Mouse (Mus musculus) liver, adult 2 months (tissue): ENCODE results near the gene Rpl36a. TPM values are rescaled to one million over a fixed set of nuclear protein-coding genes. Genes with fewer than 3 reads are reported as not detected.

Source experiments
- DNase-seq: peaks from one replicate; pipeline ENCODE4 v3.0.0-alpha.2; 2011; ENCODE audit warnings: low read depth, low spot score; ENCODE audit errors: extremely low read depth
- H3K27ac ChIP-seq: fragments of 200-500 bp; replicated peaks from 2 replicates; pipeline ENCODE4 v1.5.1; 2012; ENCODE audit warnings: low read depth, mild to moderate bottlenecking, control low read depth, inconsistent platforms, low read length; ENCODE audit not compliant: insufficient read depth
- H3K27me3 ChIP-seq: fragments of 200-500 bp; 2 replicates; pipeline ENCODE4 v1.6.1; 2012; ENCODE audit warnings: mild to moderate bottlenecking, moderate library complexity, low read length, inconsistent platforms; ENCODE audit not compliant: control insufficient read depth, insufficient read depth
- H3K36me3 ChIP-seq: fragments of 200-500 bp; 2 replicates; pipeline ENCODE4 v1.6.1; 2012; ENCODE audit warnings: low read length, inconsistent platforms; ENCODE audit not compliant: control insufficient read depth, insufficient read depth
- H3K4me1 ChIP-seq: fragments of 200-500 bp; 2 replicates; pipeline ENCODE4 v1.6.1; 2011; ENCODE audit warnings: low read length; ENCODE audit not compliant: control insufficient read depth, insufficient read depth
- H3K4me3 ChIP-seq: fragments of 200-500 bp; 2 replicates; pipeline ENCODE4 v1.5.1; 2011; ENCODE audit warnings: low read depth, mild to moderate bottlenecking, control low read depth, low read length, moderate library complexity; ENCODE audit not compliant: insufficient read depth
- H3K79me2 ChIP-seq: fragments of 200-500 bp; 2 replicates; pipeline ENCODE4 v1.6.1; 2012; ENCODE audit warnings: inconsistent platforms, mild to moderate bottlenecking, low read length, moderate library complexity; ENCODE audit not compliant: control insufficient read depth, insufficient read depth
- H3K9ac ChIP-seq: fragments of 200-500 bp; 2 replicates; pipeline ENCODE4 v1.6.1; 2012; ENCODE audit warnings: low read depth, mild to moderate bottlenecking, control low read depth, inconsistent platforms, low read length
- CTCF ChIP-seq: fragments of 200-500 bp; IDR thresholded peaks from 2 replicates; pipeline ENCODE4 v1.5.1; 2011; ENCODE audit warnings: low read depth, low read length, control low read depth
- POLR2A ChIP-seq: fragments of 200-500 bp; IDR thresholded peaks from 2 replicates; pipeline ENCODE4 v1.6.1; 2011; ENCODE audit warnings: low read length, control low read depth; ENCODE audit not compliant: insufficient read depth; ENCODE audit errors: extremely low read depth
- WGBS: fragments of 180-500 bp; shearing (Covaris S2); methylation state at CpG from one replicate; pipeline ENCODE4 v1.1.7; 2018; 5-methylcytosine and 5-hydroxymethylcytosine counted together
- polyA plus RNA-seq: library from polyadenylated mRNA; depleted of rRNA; stranded (reverse); fragments of >200 nt; gene quantifications from 2 replicates; pipeline ENCODE4 v1.2.3, GENCODE M21; 2012
- total RNA-seq: library from RNA; depleted of rRNA; stranded (reverse); fragments of >200 nt; gene quantifications from 2 replicates; pipeline ENCODE4 v1.2.3, GENCODE M21; 2014

Gene Rpl36a
- total and polyA plus RNA-seq, 2 experiments: 85.4 to 349 TPM

DNA sequence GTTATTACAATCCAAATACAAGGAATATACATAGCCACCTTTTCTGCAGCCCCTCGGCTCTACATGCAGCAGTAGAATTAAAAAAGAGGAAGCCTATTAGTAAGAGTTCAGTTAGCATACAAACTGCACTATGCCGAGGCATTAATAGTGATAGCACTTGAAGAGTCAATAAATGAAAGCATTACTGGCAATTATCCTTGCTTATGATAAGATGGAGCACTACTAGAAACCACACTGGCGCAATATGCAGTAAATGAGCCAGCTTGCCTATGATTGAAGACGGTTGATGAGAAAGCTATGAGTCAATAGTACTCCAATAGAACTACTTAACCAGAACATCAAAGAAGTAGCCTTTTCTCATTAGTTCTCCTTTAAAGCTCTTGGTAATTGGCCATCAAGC lies 7.6 kb upstream of the Rpl36a start:
- 84% methylated on average over 4 of the region's 4 CpGs for WGBS
- Histone ChIP-seq H3K27ac (no peak overlapping the region), H3K9ac (no peak overlapping the region), H3K4me3 (no peak overlapping the region), H3K36me3 (no peaks in the 10 kb centered on the region), H3K4me1 (no peaks in the 10 kb centered on the region), H3K27me3 (no peaks in the 10 kb centered on the region), H3K79me2 (no peaks in the 10 kb centered on the region)
- TF ChIP-seq CTCF: no peak
- no peak for TF ChIP-seq POLR2A
- no peak for DNase-seq

DNA sequence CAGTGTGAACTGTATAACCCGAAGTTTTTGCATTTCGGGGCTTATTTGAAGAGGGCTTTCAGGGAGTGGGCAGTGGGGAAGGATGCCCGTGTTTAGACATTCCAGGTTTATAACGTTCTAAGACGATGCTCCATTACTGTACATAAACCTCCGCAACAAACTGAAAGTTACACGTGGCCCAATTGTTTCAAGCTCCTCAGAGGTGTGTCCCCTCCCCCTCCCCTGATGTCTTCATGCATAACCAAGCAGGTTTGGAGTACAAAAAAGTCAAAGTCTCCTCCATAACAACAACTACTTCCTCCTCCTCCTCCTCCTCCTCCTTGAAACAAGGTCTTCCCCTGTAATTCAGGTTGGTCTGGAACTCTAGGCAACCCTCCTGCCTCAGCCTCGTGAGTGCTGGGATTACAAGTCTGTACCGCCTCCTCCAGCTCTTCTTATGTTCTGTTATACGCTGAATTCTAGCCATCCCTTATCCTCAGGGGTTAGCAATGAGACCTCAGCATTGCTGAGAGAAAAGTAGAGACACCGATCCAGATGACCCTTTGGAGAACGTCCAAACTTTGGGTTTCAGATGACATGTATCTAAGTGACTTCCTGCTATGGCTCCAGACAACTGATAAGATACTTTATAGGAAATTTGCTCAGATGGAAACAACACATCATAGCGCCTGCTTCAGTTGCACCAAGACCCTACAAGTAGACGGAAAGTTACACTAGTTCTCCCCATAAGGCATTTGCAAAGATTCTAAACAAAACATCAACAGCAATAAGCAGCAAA lies 4.7 kb upstream of the Rpl36a start:
- Histone ChIP-seq H3K4me1 (no peaks in the 10 kb centered on the region; the same call in 1 of the 2 replicates), H3K4me3 (no peak overlapping the region), H3K9ac (no peak overlapping the region), H3K27me3 (no peaks in the 10 kb centered on the region), H3K79me2 (no peaks in the 10 kb centered on the region), H3K36me3 (no peaks in the 10 kb centered on the region), H3K27ac (no peak overlapping the region)
- DNase-seq: no peak
- TF ChIP-seq CTCF (no peak), POLR2A (no peak)
- WGBS: 78% methylated on average over 14 of the region's 14 CpGs

- 89% methylated on average over 11 of the region's 11 CpGs for WGBS
- Histone ChIP-seq H3K79me2 (no peaks in the 10 kb centered on the region), H3K36me3 (no peaks in the 10 kb centered on the region; the same call in 1 of the 2 replicates), H3K27me3 (no peaks in the 10 kb centered on the region), H3K4me3 (peak overlapping the region; percentile 33; the same call in 1 of the 2 replicates), H3K4me1 (peaks cover 3% of the 10 kb centered on the region; the same call in 1 of the 2 replicates), H3K27ac (no peak overlapping the region; the same call in 1 of the 2 replicates), H3K9ac (no peak overlapping the region)
- no peak for DNase-seq
- TF ChIP-seq CTCF: no peak
- no peak for TF ChIP-seq POLR2A
Observed at GRCm38 (mm10) chrX:134582270-134582669, 3.2 kb upstream of the Rpl36a start.

DNA sequence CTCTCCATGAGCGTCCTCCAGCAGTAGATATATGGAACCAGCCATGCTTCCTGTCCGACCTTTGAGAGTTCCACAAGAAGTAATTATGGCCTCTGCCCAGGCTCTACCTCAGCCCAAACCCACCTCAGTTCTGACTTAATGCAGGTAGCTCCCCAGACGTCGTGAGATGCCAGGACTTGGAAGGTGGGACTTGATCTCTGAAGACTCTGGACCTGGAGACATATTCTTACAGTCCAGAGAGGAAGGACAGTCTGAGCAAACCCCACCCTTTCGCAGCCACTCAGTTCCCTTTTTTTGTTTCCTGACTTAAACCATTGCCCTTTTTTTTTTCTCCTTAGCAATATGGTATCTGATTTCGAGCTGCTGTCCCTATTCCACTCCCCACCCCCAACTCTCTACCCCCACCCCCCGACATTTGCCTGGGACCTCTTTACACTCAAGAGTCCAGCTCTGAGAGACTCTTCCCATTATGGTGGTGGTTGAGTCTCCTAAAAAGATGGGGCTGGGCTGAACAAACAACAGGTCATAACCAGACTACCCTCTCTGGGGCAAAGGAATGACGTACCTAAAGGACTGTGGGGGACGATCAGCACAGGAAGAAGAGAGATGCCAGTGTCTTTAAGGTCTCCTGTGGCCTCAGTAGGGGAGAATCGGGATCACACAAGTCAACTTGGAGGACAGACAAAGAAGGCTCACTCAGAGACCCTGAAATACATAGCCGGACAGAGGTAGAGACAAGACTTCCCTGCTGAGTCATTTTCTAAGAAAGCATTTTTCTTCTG lies 2.4 kb upstream of the Rpl36a start, which contains the start of gene Btk:
Btk (minus strand) TSS at position 683 of the 782 bp plus-strand sequence.
- Histone ChIP-seq H3K27ac (no peak within 1 kb of the TSS; the same call in none of the 2 replicates), H3K36me3 (peaks cover 8% of the 10 kb centered on the region), H3K9ac (no peak within 1 kb of the TSS), H3K27me3 (no peaks in the 10 kb centered on the region), H3K79me2 (no peaks in the 10 kb centered on the region), H3K4me3 (0 out of 2 replicates have a peak within 1 kb of the TSS, but pooled peaks have one; percentile 33), H3K4me1 (peaks cover 3% of the 10 kb centered on the region; the same call in 1 of the 2 replicates)
- 80% methylated on average over 11 of the region's 11 CpGs for WGBS
- TF ChIP-seq POLR2A: no peak
- no peak for TF ChIP-seq CTCF
- no peak for DNase-seq

- TF ChIP-seq CTCF (no peak), POLR2A (no peak)
- WGBS: 13% methylated on average over 8 of the region's 8 CpGs
- H3K36me3 ChIP-seq: peaks cover 13% of the 10 kb centered on the region
- DNase-seq: no peak
- no peaks in the 10 kb centered on the region for H3K79me2 ChIP-seq
- H3K4me1 ChIP-seq: peaks cover 3% of the 10 kb centered on the region; the same call in 1 of the 2 replicates
- H3K27me3 ChIP-seq: no peaks in the 10 kb centered on the region
- H3K9ac ChIP-seq: peak overlapping the region; percentile 59; the same call in 1 of the 2 replicates
- peak overlapping the region; percentile 19; the same call in 1 of the 2 replicates for H3K4me3 ChIP-seq
- H3K27ac ChIP-seq: no peak overlapping the region
Observed at GRCm38 (mm10) chrX:134586447-134586846, 993 bp downstream of the Rpl36a start.
